Mouse (Mus musculus): ENCODE measurements around the gene Arf4.
"Not testable (repeated sequence)": the region's sequence is repeated elsewhere in the genome, so short reads cannot be mapped to it uniquely, and the experiment has no call there.

The Arf4 gene

GRCm38 (mm10) chr14:26662016-26662415 lies 24.1 kb downstream of the Arf4 start:
- no peak for DNase-seq (ENCODE audit: low read depth, low spot score)

GRCm38 (mm10) chr14:26662488-26662887 lies 24.6 kb downstream of the Arf4 start:
- no peak for DNase-seq (ENCODE audit: low read depth, low spot score)

DNA sequence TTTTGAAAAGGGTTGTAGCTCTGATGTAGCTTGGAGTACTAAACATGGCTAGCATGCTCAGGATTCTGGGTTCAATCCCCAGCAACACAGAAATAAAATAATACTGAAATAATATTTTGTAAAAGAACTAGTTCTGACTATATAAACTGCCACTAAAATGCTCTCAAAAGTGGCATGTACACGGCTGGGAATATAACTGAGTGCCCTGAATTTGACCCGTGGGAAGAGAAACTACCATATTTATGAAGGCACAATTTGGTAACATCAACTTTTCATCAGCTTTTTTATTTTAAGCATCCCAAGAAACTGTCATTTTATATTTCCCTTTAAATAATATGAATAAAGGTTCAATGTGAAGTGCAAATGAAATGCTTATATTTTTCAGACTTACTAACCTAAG lies 26.0 kb downstream of the Arf4 start:
- DNase-seq (ENCODE audit: low read depth, low spot score) = peak; percentile 53

DNA sequence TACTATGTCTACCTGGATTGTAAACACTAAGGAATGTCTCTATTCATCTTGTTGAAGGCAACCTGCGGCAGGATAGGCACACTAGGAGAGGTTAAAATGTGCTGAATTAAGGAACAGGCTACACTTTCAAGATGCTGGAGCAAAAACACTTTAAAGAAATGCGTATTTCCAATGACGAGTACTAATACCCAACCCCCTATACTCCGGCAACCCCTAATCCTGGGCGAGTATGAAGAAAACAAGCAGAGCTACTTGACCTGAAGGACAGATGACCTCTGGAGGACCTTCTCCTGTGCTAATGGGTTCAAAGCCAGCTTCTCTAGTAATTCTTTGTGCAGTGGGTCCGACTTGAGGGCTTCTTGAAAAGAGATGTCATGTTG lies 30.1 kb downstream of the Arf4 start:
- DNase-seq (ENCODE audit: low read depth, low spot score) = no peak

DNA sequence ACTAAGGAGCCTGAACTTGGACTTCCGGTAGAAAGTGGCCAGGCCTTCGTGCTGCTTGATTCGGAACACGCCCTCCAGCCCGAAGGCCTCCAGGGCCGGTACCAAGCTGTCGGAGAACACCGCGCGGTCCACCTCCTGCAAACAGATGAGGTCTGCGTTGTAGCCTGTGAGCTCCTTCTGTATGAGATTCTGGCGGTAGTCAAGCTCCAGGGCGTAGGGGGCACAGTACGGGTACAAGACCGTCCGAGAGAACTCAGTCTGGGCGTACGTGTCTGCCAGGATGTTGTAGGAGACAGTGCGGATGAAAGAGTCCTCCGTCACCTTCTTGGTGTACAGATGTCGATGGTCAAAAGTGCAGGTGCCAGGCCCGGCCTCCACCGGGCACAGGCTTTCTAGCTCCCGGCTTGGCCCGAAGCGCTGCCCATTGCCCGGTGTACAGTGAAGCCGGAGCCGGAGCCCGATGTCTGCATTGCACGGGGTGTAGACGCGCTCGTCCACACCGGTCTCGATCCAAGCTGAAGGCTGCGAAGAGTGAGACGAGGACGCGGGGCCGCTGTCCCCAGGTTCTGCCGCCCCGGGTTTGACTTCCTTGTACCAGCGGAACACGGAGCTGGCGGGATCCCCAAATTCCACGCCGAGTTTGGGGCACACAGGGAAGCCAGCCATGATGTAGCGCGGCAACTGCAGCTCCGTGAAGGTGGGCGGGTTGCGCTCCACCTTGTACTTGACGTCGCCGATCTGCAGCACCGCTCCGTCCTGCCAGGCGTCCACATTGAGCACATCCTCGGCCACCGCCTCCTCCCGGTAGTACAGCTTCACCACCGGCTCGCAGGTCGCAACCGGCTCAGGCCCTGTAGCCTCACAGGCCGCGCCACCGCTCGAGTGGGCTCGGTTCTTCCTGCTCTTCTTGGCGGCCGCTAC lies 30.8 kb downstream of the Arf4 start:
- DNase-seq (ENCODE audit: low read depth, low spot score) = peak; percentile 35

DNA sequence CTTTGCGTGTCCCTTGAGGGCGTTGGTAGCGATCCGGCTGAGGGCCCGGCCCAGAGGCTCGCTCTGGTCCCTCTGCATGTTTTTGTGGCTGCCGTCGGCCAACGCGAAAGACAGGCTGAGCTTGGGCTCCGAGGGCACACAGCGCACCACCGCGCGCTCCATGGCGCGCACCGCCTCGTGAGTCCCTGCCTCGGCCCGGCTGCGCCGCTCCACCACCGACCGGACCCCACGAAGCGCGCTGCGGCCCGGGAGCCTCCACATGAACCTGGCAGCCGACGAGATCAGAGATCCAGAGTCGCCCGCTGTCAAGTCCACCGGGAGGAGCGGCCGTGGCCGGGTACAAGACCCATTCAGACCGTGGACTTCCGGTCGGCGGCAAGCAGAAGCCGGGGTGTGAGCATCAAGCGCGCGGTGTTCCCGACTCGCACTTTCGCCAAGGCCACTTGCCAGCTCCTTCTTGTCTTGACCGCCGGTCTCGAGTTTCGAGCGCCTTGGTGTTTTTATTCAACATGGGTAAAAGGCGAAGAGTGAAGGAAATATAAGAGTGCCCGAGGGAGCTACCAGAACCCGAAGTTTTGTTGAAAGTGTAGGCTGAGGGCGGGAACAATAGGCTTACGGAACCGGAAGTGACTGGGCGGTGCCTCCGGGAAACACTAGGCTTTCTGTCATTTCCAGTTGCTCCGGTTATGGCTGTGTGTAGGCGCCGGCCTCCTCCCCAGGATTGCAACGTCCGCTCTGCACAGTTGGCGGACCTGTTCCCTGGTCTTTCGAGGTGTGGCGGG lies 31.6 kb downstream of the Arf4 start, which contains the start of gene Pde12:
TSS of gene Pde12 (minus strand) at position 592 of the 782 bp plus-strand sequence.
- DNase-seq (ENCODE audit: low read depth, low spot score) = peak; percentile 93

GRCm38 (mm10) chr14:26670964-26671363 lies 33.1 kb downstream of the Arf4 start:
- no peak for DNase-seq (ENCODE audit: low read depth, low spot score)

- DNase-seq (ENCODE audit: low read depth, low spot score) = not testable (repeated sequence)
These were observed 34.2 kb downstream of the Arf4 start for GRCm38 (mm10) chr14:26671870-26672615.

GRCm38 (mm10) chr14:26674476-26675169 lies 36.7 kb downstream of the Arf4 start:
- DNase-seq (ENCODE audit: low read depth, low spot score) = not testable (repeated sequence)

DNA sequence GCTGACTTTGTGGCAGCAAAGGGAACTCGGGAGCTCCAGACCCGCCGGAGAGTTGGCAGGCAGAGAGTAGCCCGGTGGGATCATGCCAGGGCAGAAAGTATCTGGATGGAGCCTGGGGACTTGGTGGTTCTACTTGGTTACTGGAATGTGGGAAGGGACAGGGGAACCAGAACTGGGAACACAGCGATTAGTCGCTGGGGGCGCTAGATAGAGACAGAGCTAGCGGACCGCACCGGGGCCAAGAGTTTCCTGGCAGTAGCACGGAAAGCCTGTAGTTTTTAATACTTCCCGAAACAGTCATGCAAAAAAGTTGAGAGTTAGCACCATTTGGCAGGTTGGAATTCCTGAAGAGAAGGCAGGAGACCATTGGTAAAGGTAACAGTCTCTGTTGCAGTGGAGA lies 37.5 kb downstream of the Arf4 start:
- DNase-seq (ENCODE audit: low read depth, low spot score) = peak; percentile 88

DNA sequence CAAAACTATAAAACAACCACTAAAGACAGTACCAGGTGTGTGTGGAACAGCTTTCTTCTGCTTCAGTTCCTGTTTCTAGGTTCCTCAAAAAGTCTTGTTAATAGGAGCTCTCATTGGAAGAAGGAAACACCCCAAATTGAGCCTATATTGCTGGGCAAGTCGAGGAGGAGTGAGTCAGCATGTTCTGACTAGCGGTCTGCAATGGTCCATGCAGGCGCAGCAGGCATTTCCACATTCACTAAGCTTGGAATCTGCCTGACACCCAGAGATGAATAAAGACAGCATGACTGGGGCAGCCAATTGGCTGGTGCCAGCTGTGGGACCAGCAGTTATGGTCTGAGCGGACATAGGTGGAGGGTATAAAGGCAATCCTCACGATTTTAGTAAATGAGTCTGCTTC lies 37.9 kb downstream of the Arf4 start:
- peak; percentile 71 for DNase-seq (ENCODE audit: low read depth, low spot score)

GRCm38 (mm10) chr14:26690727-26691126 lies 52.9 kb downstream of the Arf4 start:
- DNase-seq (ENCODE audit: low read depth, low spot score) = no peak

DNA sequence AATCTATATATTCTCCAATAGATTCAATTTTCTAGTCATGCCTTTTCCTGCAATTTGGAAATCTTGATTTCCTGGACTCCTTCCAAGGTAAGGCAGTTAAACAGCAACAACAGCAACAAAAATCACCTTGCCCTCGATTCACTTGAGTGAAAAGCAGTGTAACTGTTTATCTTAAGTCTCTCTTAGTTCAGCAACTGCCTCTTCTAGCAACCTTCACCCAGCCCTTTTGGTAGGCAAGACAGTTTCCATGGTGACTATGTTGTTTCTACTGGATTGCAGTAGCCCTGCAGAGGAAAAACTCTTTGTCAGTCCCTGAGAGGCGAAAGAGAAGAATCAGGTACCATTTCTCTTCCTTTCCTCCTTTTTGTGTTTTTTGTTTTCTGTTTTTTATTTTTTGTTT lies 53.5 kb downstream of the Arf4 start:
- DNase-seq (ENCODE audit: low read depth, low spot score) = no peak

GRCm38 (mm10) chr14:26692974-26693373 lies 55.1 kb downstream of the Arf4 start, which contains the start of gene Dnah12:
Gene Dnah12, plus strand, starts transcription at chr14:26693274.
- no peak for DNase-seq (ENCODE audit: low read depth, low spot score)

- peak; percentile 62 for DNase-seq (ENCODE audit: low read depth, low spot score)
These were observed 60.0 kb downstream of the Arf4 start for GRCm38 (mm10) chr14:26697912-26698311.

- peak; percentile 75 for DNase-seq (ENCODE audit: low read depth, low spot score)
These were observed 67.4 kb downstream of the Arf4 start for GRCm38 (mm10) chr14:26705246-26705645.

Data from ZHBTc4 (cell line).